8 mouse cellular contexts compared by ENCODE assay signal in genomic region chr10:88200541-88200940, GRCm38 (mm10). TPM values are rescaled to one million over a fixed set of nuclear protein-coding genes. Genes with fewer than 3 reads are reported as not detected.
DNase-seq lines count a peak whose midpoint lies in the region; ATAC-seq and TF ChIP-seq lines count a peak whose summit lies in the region.

No protein-coding gene starts in this region.

- DNase-seq in kidney, postnatal 0 days (ENCODE audit: low spot score), result no peak
- DNase-seq in kidney, postnatal 25 days, result no peak
- DNase-seq in embryonic facial prominence, embryonic 11.5 days (ENCODE audit: low spot score), result no peak
- DNase-seq in adrenal gland, adult (ENCODE audit: inconsistent age in 2 of 2, low spot score in 1 of 2), result no peak
- no peak for DNase-seq in adrenal gland, postnatal 4 days (ENCODE audit: low spot score in 2 of 2)

- 0 out of 2 replicates have a peak, but pooled peaks cover 3% of the 10 kb centered on the region for H3K4me1 ChIP-seq in kidney, postnatal 0 days (replicated peaks; ENCODE audit: insufficient read depth, low read length)
- no peaks in the 10 kb centered on the region for H3K4me1 ChIP-seq in embryonic facial prominence, embryonic 11.5 days (ENCODE audit: control insufficient read depth, insufficient read depth, low read length)
- peaks cover 10% of the 10 kb centered on the region for H3K4me1 ChIP-seq in hindbrain, embryonic 13.5 days (replicated peaks)
- H3K4me1 ChIP-seq in midbrain, embryonic 12.5 days, result peaks cover 8% of the 10 kb centered on the region

- H3K4me2 ChIP-seq in kidney, postnatal 0 days (ENCODE audit: low read length), result peak overlapping the region; percentile 86
- peak overlapping the region; percentile 29; the same call in 1 of the 2 replicates for H3K4me2 ChIP-seq in embryonic facial prominence, embryonic 11.5 days (ENCODE audit: low read depth, low read length)
- H3K4me2 ChIP-seq in hindbrain, embryonic 13.5 days, result peak overlapping the region; percentile 67
- H3K4me2 ChIP-seq in midbrain, embryonic 12.5 days (replicated peaks), result peak overlapping the region; percentile 65

- 0 out of 2 replicates have a peak overlapping the region, but pooled peaks have one; percentile 15 for H3K9ac ChIP-seq in kidney, postnatal 0 days (ENCODE audit: low read depth, low read length)
- H3K9ac ChIP-seq in embryonic facial prominence, embryonic 11.5 days (replicated peaks; ENCODE audit: low read length), result peak overlapping the region; percentile 81
- no peak overlapping the region for H3K9ac ChIP-seq in hindbrain, embryonic 13.5 days
- H3K9ac ChIP-seq in midbrain, embryonic 12.5 days (replicated peaks), result no peak overlapping the region

- peak overlapping the region; percentile 67 for H3K4me3 ChIP-seq in kidney, postnatal 0 days (replicated peaks; ENCODE audit: low read depth, low read length)
- peak overlapping the region; percentile 57 for H3K4me3 ChIP-seq in embryonic facial prominence, embryonic 11.5 days (ENCODE audit: low read depth, low read length)
- peak overlapping the region; percentile 52 for H3K4me3 ChIP-seq in hindbrain, embryonic 13.5 days
- H3K4me3 ChIP-seq in midbrain, embryonic 12.5 days, result peak overlapping the region; percentile 65

- H3K9me3 ChIP-seq in kidney, postnatal 0 days (replicated peaks; ENCODE audit: low read length), result no peaks in the 10 kb centered on the region
- H3K9me3 ChIP-seq in embryonic facial prominence, embryonic 11.5 days (replicated peaks; ENCODE audit: control insufficient read depth, low read length), result no peaks in the 10 kb centered on the region
- H3K9me3 ChIP-seq in hindbrain, embryonic 13.5 days, result no peaks in the 10 kb centered on the region
- H3K9me3 ChIP-seq in midbrain, embryonic 12.5 days, result no peaks in the 10 kb centered on the region

- 7% methylated on average over 4 of the region's 4 CpGs for WGBS in kidney, postnatal 0 days
- 20% methylated on average over 4 of the region's 4 CpGs for WGBS in embryonic facial prominence, embryonic 11.5 days
- 14% methylated on average over 4 of the region's 4 CpGs for WGBS in hindbrain, embryonic 13.5 days
- 14% methylated on average over 4 of the region's 4 CpGs for WGBS in midbrain, embryonic 12.5 days

- no peaks in the 10 kb centered on the region for H3K36me3 ChIP-seq in kidney, postnatal 0 days (ENCODE audit: insufficient read depth, low read length)
- no peaks in the 10 kb centered on the region for H3K36me3 ChIP-seq in embryonic facial prominence, embryonic 11.5 days (replicated peaks; ENCODE audit: control insufficient read depth, insufficient read depth, low read depth, low read length)
- H3K36me3 ChIP-seq in hindbrain, embryonic 13.5 days, result peaks cover 10% of the 10 kb centered on the region; the same call in 1 of the 2 replicates
- peaks cover 4% of the 10 kb centered on the region; the same call in 1 of the 2 replicates for H3K36me3 ChIP-seq in midbrain, embryonic 12.5 days

- H3K27ac ChIP-seq in kidney, postnatal 0 days, result no peak overlapping the region
- H3K27ac ChIP-seq in embryonic facial prominence, embryonic 11.5 days (replicated peaks; ENCODE audit: low read depth, low read length), result no peak overlapping the region
- H3K27ac ChIP-seq in hindbrain, embryonic 13.5 days, result no peak overlapping the region
- no peak overlapping the region for H3K27ac ChIP-seq in midbrain, embryonic 12.5 days (replicated peaks)

- no peak for TF ChIP-seq CTCF in kidney, postnatal 0 days (IDR thresholded peaks at IDR 0.05; ENCODE audit: low read depth)

- ATAC-seq in kidney, postnatal 0 days (replicated peaks; ENCODE audit: low FRiP score, low read depth), result peak; percentile 50
- peak; percentile 60 for ATAC-seq in embryonic facial prominence, embryonic 11.5 days (replicated peaks; ENCODE audit: insufficient number of reproducible peaks, low FRiP score, low TSS enrichment, low read depth)
- ATAC-seq in hindbrain, embryonic 13.5 days (ENCODE audit: low FRiP score), result peak; percentile 73
- peak; percentile 69 for ATAC-seq in midbrain, embryonic 12.5 days (ENCODE audit: low FRiP score, low read depth)
- ATAC-seq in erythroid progenitor cell, adult 5-6 weeks (replicated peaks; ENCODE audit: low FRiP score, poor library complexity, severe bottlenecking), result no peak

- no peaks in the 10 kb centered on the region for H3K27me3 ChIP-seq in kidney, postnatal 0 days (ENCODE audit: insufficient read depth, low read length)
- no peaks in the 10 kb centered on the region for H3K27me3 ChIP-seq in embryonic facial prominence, embryonic 11.5 days (ENCODE audit: control insufficient read depth, insufficient read depth, low read length)
- no peaks in the 10 kb centered on the region for H3K27me3 ChIP-seq in hindbrain, embryonic 13.5 days
- no peaks in the 10 kb centered on the region for H3K27me3 ChIP-seq in midbrain, embryonic 12.5 days

RNA-seq across cellular contexts. Expression of gene Washc3, which starts 0.4 kb away (rescaled TPM):
- polyA plus RNA-seq in kidney, postnatal 0 days (2015; fragmentation: Nextera tagmentation; extraction: Ambion mirVana), result 87.8 and 98.4 TPM in 2 replicates
- 51.1 and 53.4 TPM in 2 replicates for polyA plus RNA-seq in embryonic facial prominence, embryonic 11.5 days (2014; fragmentation: Nextera tagmentation; extraction: Ambion mirVana)
- polyA plus RNA-seq in hindbrain, embryonic 13.5 days (2015; fragmentation: Nextera tagmentation; extraction: Ambion mirVana), result 42.0 and 46.2 TPM in 2 replicates
- 43.5 and 44.6 TPM in 2 replicates for polyA plus RNA-seq in midbrain, embryonic 12.5 days (2016; fragmentation: Nextera tagmentation; extraction: Ambion mirVana)
- 10 to 100 TPM; 58.0 to 58.9 TPM for total RNA-seq in adrenal gland, postnatal 4 days (2021)
- total RNA-seq in erythroid progenitor cell, adult 5-6 weeks (2015; ENCODE audit: low replicate concordance), result 22.3 and 31.4 TPM in 2 replicates
- 12.2 TPM in 1 of 2 replicates, not detected in the other for total RNA-seq in erythroid progenitor cell, adult 5-6 weeks (2017; ENCODE audit: low replicate concordance)

RNA-seq across cellular contexts. Expression of gene Nup37, which starts 53.7 kb away (rescaled TPM):
- polyA plus RNA-seq in kidney, postnatal 0 days (2015; fragmentation: Nextera tagmentation; extraction: Ambion mirVana), result 63.6 and 66.5 TPM in 2 replicates
- 115 and 118 TPM in 2 replicates for polyA plus RNA-seq in embryonic facial prominence, embryonic 11.5 days (2014; fragmentation: Nextera tagmentation; extraction: Ambion mirVana)
- polyA plus RNA-seq in hindbrain, embryonic 13.5 days (2015; fragmentation: Nextera tagmentation; extraction: Ambion mirVana), result 33.4 and 34.3 TPM in 2 replicates
- polyA plus RNA-seq in midbrain, embryonic 12.5 days (2016; fragmentation: Nextera tagmentation; extraction: Ambion mirVana), result 72.1 and 82.2 TPM in 2 replicates
- total RNA-seq in adrenal gland, postnatal 4 days (2021), result 10 to 100 TPM; 21.5 to 22.3 TPM
- 18.9 and 31.0 TPM in 2 replicates for total RNA-seq in erythroid progenitor cell, adult 5-6 weeks (2015; ENCODE audit: low replicate concordance)
- total RNA-seq in erythroid progenitor cell, adult 5-6 weeks (2017; ENCODE audit: low replicate concordance), result 22.5 and 32.1 TPM in 2 replicates

RNA-seq across cellular contexts. Expression of gene Parpbp, which starts 53.8 kb away (rescaled TPM):
- 4.4 and 6.7 TPM in 2 replicates for polyA plus RNA-seq in kidney, postnatal 0 days (2015; fragmentation: Nextera tagmentation; extraction: Ambion mirVana)
- polyA plus RNA-seq in embryonic facial prominence, embryonic 11.5 days (2014; fragmentation: Nextera tagmentation; extraction: Ambion mirVana), result 18.0 and 18.9 TPM in 2 replicates
- polyA plus RNA-seq in hindbrain, embryonic 13.5 days (2015; fragmentation: Nextera tagmentation; extraction: Ambion mirVana), result 3.0 TPM in 2 replicates
- polyA plus RNA-seq in midbrain, embryonic 12.5 days (2016; fragmentation: Nextera tagmentation; extraction: Ambion mirVana), result 11.4 and 11.8 TPM in 2 replicates
- 1 to 10 TPM; 7.7 to 8.0 TPM for total RNA-seq in adrenal gland, postnatal 4 days (2021)
- total RNA-seq in erythroid progenitor cell, adult 5-6 weeks (2015; ENCODE audit: low replicate concordance), result 60.9 and 76.3 TPM in 2 replicates
- total RNA-seq in erythroid progenitor cell, adult 5-6 weeks (2017; ENCODE audit: low replicate concordance), result 79.7 and 82.8 TPM in 2 replicates

Comparison
In these comparisons a context has a peak if more than half of its experiments do, and no peak if none do; other contexts are left out.
1. H3K4me2 ChIP-seq: peak in every context shown above with its lines; median percentile 86 in kidney, postnatal 0 days; 67 in hindbrain, embryonic 13.5 days; 65 in midbrain, embryonic 12.5 days; 29 in embryonic facial prominence, embryonic 11.5 days.
2. H3K9ac ChIP-seq: peak in kidney, postnatal 0 days (single experiment) and embryonic facial prominence, embryonic 11.5 days (single experiment); none in hindbrain, embryonic 13.5 days (single experiment) and midbrain, embryonic 12.5 days (single experiment).
3. Peak in every context shown above with its lines, with median percentiles within 50 percentile points of each other: H3K4me3 ChIP-seq.